Mouse (Mus musculus): Measurements from ENCODE around the gene Zkscan3. TPM values are rescaled to one million over a fixed set of nuclear protein-coding genes. Genes with fewer than 3 reads are reported as not detected.

The Zkscan3 gene
- 10 to 100 TPM; 31.7 to 41.8 (median 35.8) TPM for total RNA-seq (2022)

- DNase-seq (ENCODE audit: low spot score in 2 of 2) = peak; percentile 57 to 59
Measured at GRCm38 (mm10) chr13:21402287-21402846, at the start of gene Zkscan3. Gene Zkscan3 (minus strand): TSS chr13:21402755.

- no peak for DNase-seq (ENCODE audit: low spot score in 2 of 2)
Measured at GRCm38 (mm10) chr13:21447856-21448614, 45.5 kb upstream of the Zkscan3 start.

- no peak for DNase-seq (ENCODE audit: low spot score in 2 of 2)
Measured at GRCm38 (mm10) chr13:21446796-21447195, 44.2 kb upstream of the Zkscan3 start.

- no peak for DNase-seq (ENCODE audit: low spot score in 2 of 2)
Measured at GRCm38 (mm10) chr13:21441207-21441572, 38.6 kb upstream of the Zkscan3 start.

GRCm38 (mm10) chr13:21440503-21441206 is 38.1 kb upstream of the Zkscan3 start, which contains the start of gene Pgbd1:
Gene Pgbd1 (minus strand): TSS chr13:21441058.
- peak; percentile 46 to 54 for DNase-seq (ENCODE audit: low spot score in 2 of 2)

GRCm38 (mm10) chr13:21435476-21435875 is 32.9 kb upstream of the Zkscan3 start:
- DNase-seq (ENCODE audit: low spot score in 2 of 2) = no peak

GRCm38 (mm10) chr13:21427631-21428030 is 25.1 kb upstream of the Zkscan3 start:
- DNase-seq (ENCODE audit: low spot score in 2 of 2) = no peak

- DNase-seq (ENCODE audit: low spot score in 2 of 2) = no peak
Measured at GRCm38 (mm10) chr13:21423301-21423700, 20.7 kb upstream of the Zkscan3 start.

GRCm38 (mm10) chr13:21418865-21419264 is 16.3 kb upstream of the Zkscan3 start:
- no peak for DNase-seq (ENCODE audit: low spot score in 2 of 2)

GRCm38 (mm10) chr13:21417298-21418010 is 14.9 kb upstream of the Zkscan3 start:
- DNase-seq (ENCODE audit: low spot score in 2 of 2) = no peak

- DNase-seq (ENCODE audit: low spot score in 2 of 2) = no peak
Measured at GRCm38 (mm10) chr13:21415750-21416149, 13.2 kb upstream of the Zkscan3 start.

GRCm38 (mm10) chr13:21415266-21415665 is 12.7 kb upstream of the Zkscan3 start:
- DNase-seq (ENCODE audit: low spot score in 2 of 2) = no peak

GRCm38 (mm10) chr13:21414231-21415212 is 12.0 kb upstream of the Zkscan3 start:
- no peak for DNase-seq (ENCODE audit: low spot score in 2 of 2)

GRCm38 (mm10) chr13:21408805-21409459 is 6.4 kb upstream of the Zkscan3 start:
- DNase-seq (ENCODE audit: low spot score in 2 of 2) = no peak

- peak; percentile 72 to 89 for DNase-seq (ENCODE audit: low spot score in 2 of 2)
Measured at GRCm38 (mm10) chr13:21407969-21408804, 5.6 kb upstream of the Zkscan3 start.

GRCm38 (mm10) chr13:21407341-21407740 is 4.8 kb upstream of the Zkscan3 start:
- no peak for DNase-seq (ENCODE audit: low spot score in 2 of 2)

- DNase-seq (ENCODE audit: low spot score in 2 of 2) = no peak
Measured at GRCm38 (mm10) chr13:21402848-21403247, 293 bp upstream of the Zkscan3 start.

- DNase-seq (ENCODE audit: low spot score in 2 of 2) = no peak
Measured at GRCm38 (mm10) chr13:21401636-21402286, 794 bp downstream of the Zkscan3 start.

GRCm38 (mm10) chr13:21401166-21401565 is 1.4 kb downstream of the Zkscan3 start:
- DNase-seq (ENCODE audit: low spot score in 2 of 2) = no peak

Data from left cerebral cortex, adult 8-10 months (tissue).